Mouse (Mus musculus) cerebellum, adult 11-12 months (tissue): Measurements from ENCODE around the gene Ephb3.
"Not testable (repeated sequence)": the region's sequence is repeated elsewhere in the genome, so short reads cannot be mapped to it uniquely, and the experiment has no call there.

Source experiments
- DNase-seq: peaks from one replicate; pipeline ENCODE4 v3.0.0; 2022

Gene Ephb3

GRCm38 (mm10) chr16:21204367-21205092 is at the start of gene Ephb3:
TSS of gene Ephb3 (plus strand) at chr16:21204755.
- peak; percentile 89 for DNase-seq

DNA sequence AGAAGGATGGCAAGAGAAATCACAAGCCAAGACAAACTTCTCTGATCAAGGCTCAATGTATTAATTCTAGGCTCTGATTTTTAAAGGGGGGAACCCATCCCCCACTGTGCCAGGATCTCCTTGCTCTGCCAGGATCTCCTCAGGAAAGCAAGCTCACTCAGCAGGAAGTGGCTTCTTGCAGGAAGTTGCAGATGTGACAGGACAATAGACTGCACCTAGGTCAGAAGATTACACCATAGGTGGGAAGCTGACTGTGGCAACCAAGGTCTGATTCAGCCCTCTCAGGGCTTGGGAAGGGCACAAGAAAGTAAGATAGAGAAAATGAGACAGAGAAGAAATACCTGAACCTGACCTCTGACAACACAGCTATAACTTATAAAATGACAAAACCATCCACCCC is 48.3 kb upstream of the Ephb3 start:
- DNase-seq, result not testable (repeated sequence)

GRCm38 (mm10) chr16:21159226-21159625 is 45.3 kb upstream of the Ephb3 start:
- not testable (repeated sequence) for DNase-seq

- DNase-seq, result not testable (repeated sequence)
Observed at GRCm38 (mm10) chr16:21163423-21163822, 41.1 kb upstream of the Ephb3 start.

DNA sequence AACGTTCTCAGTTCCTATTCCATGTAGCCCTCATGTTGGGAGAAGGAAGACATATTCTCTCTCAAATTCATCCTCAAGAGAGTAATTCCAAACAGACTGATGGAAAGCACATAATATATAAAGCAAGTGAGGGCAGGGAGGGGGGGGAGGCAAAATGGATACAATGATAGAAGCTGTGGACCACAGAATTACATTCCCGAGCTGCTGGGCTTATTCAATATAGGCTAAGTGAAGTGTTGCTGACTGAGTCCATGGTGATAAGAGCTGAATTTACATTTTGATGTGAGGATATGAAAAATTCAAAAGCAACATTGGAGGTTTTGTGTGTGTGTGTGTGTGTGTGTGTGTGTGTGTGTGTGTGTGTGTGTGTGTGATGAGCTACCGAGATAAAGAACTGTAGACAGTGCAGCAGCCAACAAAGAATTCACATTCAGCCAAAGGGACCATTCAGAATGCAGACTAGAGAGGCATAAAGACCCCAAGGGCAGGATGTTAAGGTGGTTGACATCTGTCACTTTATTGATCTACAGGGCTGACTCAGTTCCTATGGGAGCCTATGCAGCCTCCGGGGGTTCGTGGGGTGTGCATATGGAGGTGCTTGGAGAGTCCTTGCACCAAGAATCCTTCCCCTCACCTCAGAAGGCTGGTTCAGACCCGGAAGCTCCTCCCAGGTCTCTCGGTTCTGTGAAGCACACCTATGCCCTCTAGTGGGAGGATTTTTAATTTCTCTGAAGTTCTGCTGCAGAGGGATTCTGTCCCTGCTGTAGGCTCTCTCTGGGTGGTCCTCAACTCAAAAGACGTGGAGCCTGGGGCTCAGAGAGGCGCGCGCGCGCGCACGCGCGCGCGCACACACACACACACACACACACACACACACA is 39.0 kb upstream of the Ephb3 start:
- not testable (repeated sequence) for DNase-seq

DNA sequence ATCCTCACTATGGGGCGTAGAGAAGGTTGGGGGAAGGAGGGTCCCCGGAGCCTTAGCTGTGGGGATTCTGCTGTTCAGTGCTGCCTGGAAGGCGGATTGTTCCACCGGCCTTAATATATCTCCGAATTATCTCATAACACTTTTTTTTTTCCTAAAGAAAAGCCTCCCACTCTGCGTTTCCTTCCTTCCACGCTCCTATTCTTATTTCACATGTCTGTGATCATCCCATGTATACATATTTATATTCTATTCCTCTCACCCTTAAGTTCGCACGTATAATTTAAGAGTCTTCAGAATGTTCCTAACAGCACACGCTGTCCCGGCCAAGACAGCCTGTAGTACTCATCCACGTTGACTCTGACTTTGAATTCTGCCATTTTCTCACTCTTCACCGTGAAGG is 35.8 kb upstream of the Ephb3 start:
- no peak for DNase-seq

GRCm38 (mm10) chr16:21175236-21175635 is 29.3 kb upstream of the Ephb3 start:
- no peak for DNase-seq

GRCm38 (mm10) chr16:21182108-21182507 is 22.4 kb upstream of the Ephb3 start:
- no peak for DNase-seq

DNA sequence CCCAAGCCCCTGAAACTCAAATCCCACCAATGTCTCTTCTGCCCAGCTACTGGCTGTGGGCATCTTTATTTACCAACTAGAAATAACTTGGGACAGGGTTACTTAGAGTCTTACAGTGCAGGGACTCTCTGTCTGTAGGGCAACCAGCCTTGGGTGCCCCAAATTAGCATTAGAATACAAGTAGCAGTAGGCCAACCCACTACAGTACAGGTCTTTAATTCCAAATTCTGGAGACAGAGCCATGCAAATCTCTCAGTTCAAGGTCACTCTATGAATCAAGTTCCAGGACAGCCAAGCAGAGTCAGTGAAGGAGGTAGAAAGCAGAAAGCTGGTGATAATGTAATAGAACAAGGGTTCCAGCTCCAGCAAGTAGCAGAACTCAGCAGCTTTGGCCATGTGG is 19.9 kb upstream of the Ephb3 start:
- DNase-seq, result no peak

- DNase-seq, result no peak
Observed at GRCm38 (mm10) chr16:21187568-21187967, 17.0 kb upstream of the Ephb3 start.

DNA sequence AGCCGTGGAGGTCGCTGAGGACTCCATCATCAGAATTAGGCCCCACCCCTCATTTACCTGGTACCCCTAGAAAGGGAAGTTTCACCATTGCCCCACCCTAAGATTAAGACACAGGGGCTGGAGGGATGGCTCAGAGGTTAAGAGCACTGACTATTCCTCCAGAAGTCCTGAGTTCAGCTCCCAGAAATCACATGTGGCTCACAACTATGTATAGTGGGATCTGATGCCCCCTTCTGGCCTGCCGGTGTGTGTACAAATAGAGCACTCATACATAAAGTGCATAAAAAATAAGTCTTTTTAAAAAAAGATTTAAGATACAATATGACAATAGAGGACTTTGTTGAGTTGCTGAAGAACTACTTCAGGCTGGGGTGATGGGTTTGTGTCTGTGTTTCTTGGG is 16.2 kb upstream of the Ephb3 start:
- DNase-seq, result no peak

GRCm38 (mm10) chr16:21191569-21191968 is 13.0 kb upstream of the Ephb3 start:
- DNase-seq, result no peak

DNA sequence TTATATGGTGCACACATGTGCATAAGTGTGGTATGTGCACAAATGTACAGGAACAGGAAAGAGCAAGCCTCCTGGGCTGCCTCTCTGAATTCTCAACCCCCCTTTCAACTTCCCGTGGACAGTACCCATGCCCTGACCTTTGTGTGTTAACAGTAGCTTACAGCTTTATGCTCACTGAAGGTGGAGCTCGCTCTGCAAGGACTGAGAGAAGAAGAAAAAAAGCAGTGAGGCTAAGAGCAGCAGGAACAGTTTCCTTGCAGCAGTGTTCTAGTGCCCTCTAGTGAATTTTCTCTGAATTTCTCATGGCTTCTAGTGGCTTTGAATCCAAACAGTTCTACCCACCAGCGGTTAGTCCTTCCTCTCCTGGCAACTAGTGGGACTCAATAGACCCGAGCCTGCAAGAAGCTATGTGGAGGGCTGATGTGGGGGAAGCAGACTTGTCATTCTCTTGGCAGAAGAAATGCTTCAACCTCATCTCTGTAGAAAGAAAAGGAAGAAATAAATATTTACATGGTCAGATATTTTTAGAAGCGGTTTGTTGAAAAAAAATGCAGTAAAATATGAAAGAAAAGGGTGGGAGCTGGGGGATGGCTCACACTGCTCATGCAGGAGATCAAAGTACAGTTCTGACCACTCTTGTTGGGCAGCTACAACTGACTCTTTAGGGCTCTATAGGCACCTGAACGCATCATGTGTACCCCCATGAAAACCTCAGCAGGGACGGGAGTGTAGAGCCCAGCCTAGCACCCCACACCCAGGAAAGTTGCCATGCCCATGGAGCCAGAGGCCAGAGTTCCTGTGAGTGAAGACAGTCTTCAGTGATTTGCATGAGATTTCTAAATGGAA is 11.8 kb upstream of the Ephb3 start:
- DNase-seq, result no peak

DNA sequence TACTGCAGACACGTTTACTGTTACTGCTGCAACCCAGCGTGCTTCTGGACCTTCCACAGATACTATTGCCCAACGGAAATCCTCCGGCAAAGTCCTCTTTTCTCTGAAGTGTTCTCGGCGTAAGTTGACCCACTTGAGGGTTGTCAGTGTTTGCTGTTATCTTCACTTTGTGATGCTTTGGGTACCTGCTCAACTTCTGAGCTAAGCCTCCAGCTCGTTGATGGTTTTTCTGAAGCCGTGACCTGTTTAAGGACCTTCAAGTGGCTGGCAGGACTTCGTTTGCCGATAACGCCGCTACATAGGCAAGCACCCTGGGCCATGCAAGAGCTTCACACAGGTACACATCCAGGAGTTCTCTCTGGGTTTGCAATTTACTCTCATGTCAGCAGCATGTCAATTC is 10.4 kb upstream of the Ephb3 start:
- DNase-seq, result no peak

- DNase-seq, result no peak
Observed at GRCm38 (mm10) chr16:21195260-21195866, 9.2 kb upstream of the Ephb3 start.

GRCm38 (mm10) chr16:21196576-21196975 is 8.0 kb upstream of the Ephb3 start:
- no peak for DNase-seq

GRCm38 (mm10) chr16:21197542-21197941 is 7.0 kb upstream of the Ephb3 start:
- DNase-seq, result no peak

DNA sequence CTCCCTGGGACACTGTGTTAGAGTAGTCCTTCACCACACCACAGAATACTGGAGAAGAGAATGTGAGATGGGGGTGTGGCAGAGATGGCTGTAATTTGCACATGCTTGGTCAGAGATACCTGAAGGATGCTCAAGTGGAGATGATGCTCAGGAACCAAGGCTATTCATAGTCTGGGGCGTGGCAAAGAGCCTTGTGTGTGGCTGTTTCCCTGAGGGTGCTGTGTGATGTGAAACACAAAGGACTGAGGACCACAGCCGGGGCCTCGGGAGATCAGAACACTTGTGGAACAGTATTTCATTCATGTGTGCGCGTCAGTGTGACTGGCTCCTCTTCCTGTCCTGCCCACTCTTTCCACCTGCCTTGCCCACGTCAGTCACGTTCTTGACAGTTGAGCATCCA is 6.5 kb upstream of the Ephb3 start:
- no peak for DNase-seq

DNA sequence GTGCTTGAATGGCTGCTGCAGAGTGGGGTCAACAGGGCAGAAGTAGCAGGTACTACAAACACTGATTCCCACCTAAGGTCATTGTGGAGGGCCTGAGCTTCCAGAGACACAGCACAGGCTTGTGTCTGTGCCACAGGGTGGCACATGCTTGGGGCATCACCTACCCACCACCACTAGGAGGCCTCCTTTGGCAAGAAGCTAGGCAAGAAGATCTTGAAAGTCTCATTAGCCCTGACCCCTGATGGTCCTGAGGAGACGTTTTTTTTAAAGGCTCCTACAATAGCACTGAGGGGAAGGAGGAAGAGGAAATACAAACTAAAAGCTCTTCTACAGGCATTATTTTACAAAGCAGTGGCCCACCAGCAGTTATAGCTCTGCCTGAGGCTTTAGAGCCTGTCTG is 6.0 kb upstream of the Ephb3 start:
- DNase-seq, result no peak

GRCm38 (mm10) chr16:21199426-21199825 is 5.1 kb upstream of the Ephb3 start:
- DNase-seq, result no peak

DNA sequence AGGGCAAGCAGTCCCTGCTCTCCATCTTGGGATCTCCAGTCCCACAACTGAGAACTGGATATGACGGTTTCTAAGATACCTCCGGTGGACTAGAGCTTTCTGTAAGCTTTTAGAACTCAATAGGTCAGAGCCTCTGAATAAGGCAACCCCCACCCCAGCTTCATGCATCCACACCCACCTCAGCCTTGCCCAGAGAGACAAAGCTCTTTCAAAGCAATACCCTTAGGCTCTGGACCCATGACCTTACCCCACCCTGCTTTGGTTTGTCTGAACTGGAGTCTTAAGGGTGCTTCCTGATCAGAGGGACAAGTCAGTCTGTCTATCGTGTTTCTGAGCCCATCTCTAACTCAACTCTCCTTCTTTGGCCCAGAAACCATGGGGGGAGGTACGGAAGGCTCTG is 1.8 kb upstream of the Ephb3 start:
- no peak for DNase-seq

DNA sequence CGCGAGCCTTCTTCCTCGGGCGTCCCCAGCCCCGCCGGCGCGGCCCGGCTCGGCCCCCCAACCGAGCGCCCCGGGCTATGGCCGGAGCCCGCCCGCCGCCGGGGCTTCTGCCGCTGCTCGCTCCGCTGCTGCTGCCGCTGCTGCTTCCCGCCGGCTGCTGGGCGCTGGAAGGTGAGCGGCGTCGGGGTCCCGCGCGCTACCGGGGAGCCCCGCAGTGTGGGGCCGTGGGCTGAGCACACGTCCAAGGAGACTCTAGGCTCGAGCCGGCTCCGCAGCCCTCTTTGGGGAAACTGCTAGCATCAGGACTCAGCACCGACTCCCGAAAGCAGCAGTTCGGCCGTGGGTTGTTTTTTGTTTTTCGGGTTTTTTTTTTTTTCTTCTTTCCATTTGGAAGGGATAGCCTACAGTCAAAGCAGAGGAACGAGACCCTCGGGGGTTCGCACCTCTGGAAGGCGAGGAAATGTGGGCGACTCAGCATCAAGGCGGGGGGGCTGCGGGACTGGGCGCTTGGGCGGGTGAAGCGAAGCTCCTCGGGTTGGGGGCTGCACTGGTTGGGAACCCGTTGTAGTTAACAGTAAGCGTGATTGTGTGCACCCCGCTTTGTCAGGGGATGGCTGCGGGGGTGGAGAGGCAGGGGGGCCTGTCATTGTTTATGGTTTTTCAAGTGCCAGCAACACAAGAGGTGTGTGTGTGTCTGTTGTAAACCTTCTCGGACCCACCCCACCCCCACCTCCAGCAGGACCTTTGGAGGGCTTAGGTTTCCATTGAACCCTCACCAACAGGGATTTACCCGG is 735 bp downstream of the Ephb3 start:
- no peak for DNase-seq
